Mouse (Mus musculus): Measurements from ENCODE around the gene Zbtb22.
"Not testable (repeated sequence)": the region's sequence is repeated elsewhere in the genome, so short reads cannot be mapped to it uniquely, and the experiment has no call there.

The Zbtb22 gene

GRCm38 (mm10) chr17:33941381-33941780, 25.7 kb downstream of the Zbtb22 start:
- no peak for DNase-seq (ENCODE audit: low spot score in 2 of 2)

- no peak for DNase-seq (ENCODE audit: low spot score in 2 of 2)
Measured at GRCm38 (mm10) chr17:33943454-33943853, 27.8 kb downstream of the Zbtb22 start.

GRCm38 (mm10) chr17:33947430-33948089, 31.9 kb downstream of the Zbtb22 start:
- DNase-seq (ENCODE audit: low spot score in 2 of 2), result no peak

GRCm38 (mm10) chr17:33948090-33948904, 32.6 kb downstream of the Zbtb22 start:
- no peak for DNase-seq (ENCODE audit: low spot score in 2 of 2)

- DNase-seq (ENCODE audit: low spot score in 2 of 2), result no peak
Measured at GRCm38 (mm10) chr17:33948905-33949537, 33.3 kb downstream of the Zbtb22 start.

GRCm38 (mm10) chr17:33950131-33950625, 34.5 kb downstream of the Zbtb22 start:
- DNase-seq (ENCODE audit: low spot score in 2 of 2), result no peak

- DNase-seq (ENCODE audit: low spot score in 2 of 2), result peak; percentile 77 to 78
Measured at GRCm38 (mm10) chr17:33951021-33951946, 35.6 kb downstream of the Zbtb22 start, which contains the start of gene B3galt4. Gene B3galt4, minus strand, starts transcription at chr17:33951488.

- DNase-seq (ENCODE audit: low spot score in 2 of 2), result not testable (repeated sequence)
Measured at GRCm38 (mm10) chr17:33952015-33952414, 36.3 kb downstream of the Zbtb22 start.

GRCm38 (mm10) chr17:33952879-33953278, 37.2 kb downstream of the Zbtb22 start:
- DNase-seq (ENCODE audit: low spot score in 2 of 2), result no peak

- no peak for DNase-seq (ENCODE audit: low spot score in 2 of 2)
Measured at GRCm38 (mm10) chr17:33953310-33953709, 37.6 kb downstream of the Zbtb22 start.

- DNase-seq (ENCODE audit: low spot score in 2 of 2), result no peak
Measured at GRCm38 (mm10) chr17:33953961-33954565, 38.4 kb downstream of the Zbtb22 start.

- DNase-seq (ENCODE audit: low spot score in 2 of 2), result peak; percentile 34 to 49
Measured at GRCm38 (mm10) chr17:33954646-33955554, 39.2 kb downstream of the Zbtb22 start.

- peak; percentile 96 to 97 for DNase-seq (ENCODE audit: low spot score in 2 of 2)
Measured at GRCm38 (mm10) chr17:33955555-33956214, 40.0 kb downstream of the Zbtb22 start, which contains the start of the genes Vps52 and Rps18. Gene Vps52, plus strand, starts transcription at chr17:33955812. Gene Rps18, minus strand, starts transcription at chr17:33956001.

GRCm38 (mm10) chr17:33956336-33956735, 40.6 kb downstream of the Zbtb22 start:
- DNase-seq (ENCODE audit: low spot score in 2 of 2), result no peak

GRCm38 (mm10) chr17:33957493-33957892, 41.8 kb downstream of the Zbtb22 start:
- no peak for DNase-seq (ENCODE audit: low spot score in 2 of 2)

- DNase-seq (ENCODE audit: low spot score in 2 of 2), result no peak
Measured at GRCm38 (mm10) chr17:33958451-33958850, 42.7 kb downstream of the Zbtb22 start.

- no peak for DNase-seq (ENCODE audit: low spot score in 2 of 2)
Measured at GRCm38 (mm10) chr17:33959135-33959534, 43.4 kb downstream of the Zbtb22 start.

- no peak for DNase-seq (ENCODE audit: low spot score in 2 of 2)
Measured at GRCm38 (mm10) chr17:33959948-33960347, 44.2 kb downstream of the Zbtb22 start.

GRCm38 (mm10) chr17:33962876-33963275, 47.2 kb downstream of the Zbtb22 start:
- DNase-seq (ENCODE audit: low spot score in 2 of 2), result no peak

Measured in spleen, postnatal 36 days (tissue).